Mouse (Mus musculus) forebrain, postnatal 0 days (tissue): ENCODE measurements around the gene Col25a1. TPM values are rescaled to one million over a fixed set of nuclear protein-coding genes. Genes with fewer than 3 reads are reported as not detected.

ENCODE experiments used
- ATAC-seq: fragments of 200-750 bp; cut with Nextera tagmentation; 2 replicates; pipeline ENCODE4 v1.8.0; 2017; ENCODE audit warnings: mild to moderate bottlenecking, moderate library complexity
- DNase-seq: peaks from one replicate; pipeline ENCODE4 v3.0.0-alpha.2; 2015
- H3K27ac ChIP-seq: fragments of 300-500 bp; sonication (generic); 2 replicates; pipeline ENCODE4 v1.5.1; 2014; ENCODE audit warnings: low read depth, mild to moderate bottlenecking, antibody characterized with exemption, low read length, moderate library complexity, mixed read lengths
- H3K27me3 ChIP-seq: fragments of 300-500 bp; sonication (generic); 2 replicates; pipeline ENCODE4 v1.6.1; 2014; ENCODE audit warnings: mild to moderate bottlenecking, low read length, mixed read lengths; ENCODE audit not compliant: insufficient read depth
- H3K36me3 ChIP-seq: fragments of 300-500 bp; sonication (generic); 2 replicates; pipeline ENCODE4 v1.6.1; 2014; ENCODE audit warnings: mild to moderate bottlenecking, moderate library complexity; ENCODE audit not compliant: insufficient read depth
- H3K4me1 ChIP-seq: fragments of 300-500 bp; sonication (generic); 2 replicates; pipeline ENCODE4 v1.6.1; 2014; ENCODE audit warnings: antibody characterized with exemption; ENCODE audit not compliant: insufficient read depth
- H3K4me2 ChIP-seq: fragments of 300-500 bp; sonication (generic); 2 replicates; pipeline ENCODE4 v1.6.1; 2014; ENCODE audit warnings: low read depth, mild to moderate bottlenecking, moderate library complexity
- H3K4me3 ChIP-seq: fragments of 300-500 bp; sonication (generic); 2 replicates; pipeline ENCODE4 v1.5.1; 2014; ENCODE audit warnings: low read depth, low read length, mixed read lengths
- H3K9ac ChIP-seq: fragments of 300-500 bp; sonication (generic); 2 replicates; pipeline ENCODE4 v1.6.1; 2014; ENCODE audit warnings: mild to moderate bottlenecking
- H3K9me3 ChIP-seq: fragments of 300-500 bp; sonication (generic); 2 replicates; pipeline ENCODE4 v1.6.1; 2016; ENCODE audit warnings: low read length
- CTCF ChIP-seq: sonication (generic); IDR thresholded peaks from 2 replicates; pipeline ENCODE4 v1.5.1; 2016; ENCODE audit warnings: antibody characterized with exemption, control low read depth, low read depth
- WGBS: fragments of 180-500 bp; shearing (Covaris S2); extraction: QIAGEN DNeasy Blood & Tissue Kit; methylation state at CpG from one replicate; pipeline ENCODE4 v1.1.7; 2014; 5-methylcytosine and 5-hydroxymethylcytosine counted together
- polyA plus RNA-seq: library from polyadenylated mRNA; unstranded; fragments of >200 nt; fragmentation: Nextera tagmentation; extraction: Ambion mirVana; gene quantifications from 2 replicates; pipeline ENCODE4 v1.2.1, GENCODE M21; 2015
- total RNA-seq: library from RNA; depleted of rRNA; stranded (reverse); fragments of >200 nt; gene quantifications from 2 replicates; pipeline ENCODE4 v1.2.3, GENCODE M21; 2014

The Col25a1 gene
- total and polyA plus RNA-seq, 2 experiments from 2014 or later: 5.7 to 23.7 TPM

GRCm38 (mm10) chr3:130389261-130389975 lies 258.1 kb downstream of the Col25a1 start:
- H3K4me2 ChIP-seq: no peak overlapping the region
- H3K4me1 ChIP-seq: no peaks in the 10 kb centered on the region
- H3K36me3 ChIP-seq: no peaks in the 10 kb centered on the region
- TF ChIP-seq CTCF: no peak
- DNase-seq (no peak), ATAC-seq (no peak)
- H3K4me3 ChIP-seq: no peak overlapping the region
- no peaks in the 10 kb centered on the region for H3K9me3 ChIP-seq
- H3K9ac ChIP-seq: no peak overlapping the region
- WGBS: 85% methylated on average over 14 of the region's 14 CpGs
- H3K27ac ChIP-seq: no peak overlapping the region
- no peaks in the 10 kb centered on the region for H3K27me3 ChIP-seq

- no peak for TF ChIP-seq CTCF
- no peaks in the 10 kb centered on the region for H3K4me1 ChIP-seq
- H3K9me3 ChIP-seq: no peaks in the 10 kb centered on the region
- H3K9ac ChIP-seq: no peak overlapping the region
- H3K4me3 ChIP-seq: no peak overlapping the region
- no peak overlapping the region for H3K4me2 ChIP-seq
- no peaks in the 10 kb centered on the region for H3K27me3 ChIP-seq
- DNase-seq: no peak
- no peak overlapping the region for H3K27ac ChIP-seq
- H3K36me3 ChIP-seq: no peaks in the 10 kb centered on the region
- no peak for ATAC-seq
Observed at GRCm38 (mm10) chr3:130396636-130397035, 265.3 kb downstream of the Col25a1 start.

- no peak overlapping the region for H3K9ac ChIP-seq
- no peaks in the 10 kb centered on the region for H3K27me3 ChIP-seq
- WGBS: 54% methylated on average over 13 of the region's 13 CpGs
- ATAC-seq (peak; percentile 71), DNase-seq (peak; percentile 44)
- no peaks in the 10 kb centered on the region for H3K36me3 ChIP-seq
- H3K4me1 ChIP-seq: no peaks in the 10 kb centered on the region
- H3K27ac ChIP-seq: no peak overlapping the region
- H3K4me3 ChIP-seq: no peak overlapping the region
- TF ChIP-seq CTCF: no peak
- H3K4me2 ChIP-seq: peak overlapping the region; percentile 21; the same call in 1 of the 2 replicates
- no peaks in the 10 kb centered on the region for H3K9me3 ChIP-seq
Observed at GRCm38 (mm10) chr3:130400716-130401559, 269.6 kb downstream of the Col25a1 start.

- no peaks in the 10 kb centered on the region for H3K27me3 ChIP-seq
- DNase-seq (no peak), ATAC-seq (no peak)
- H3K36me3 ChIP-seq: no peaks in the 10 kb centered on the region
- H3K4me1 ChIP-seq: no peaks in the 10 kb centered on the region
- no peak overlapping the region for H3K4me3 ChIP-seq
- H3K9me3 ChIP-seq: no peaks in the 10 kb centered on the region
- no peak overlapping the region for H3K9ac ChIP-seq
- WGBS: 37% methylated on average over 1 of the region's 1 CpGs
- no peak for TF ChIP-seq CTCF
- no peak overlapping the region for H3K4me2 ChIP-seq
- H3K27ac ChIP-seq: no peak overlapping the region
Observed at GRCm38 (mm10) chr3:130401560-130401852, 270.2 kb downstream of the Col25a1 start.

GRCm38 (mm10) chr3:130404525-130405409 lies 273.5 kb downstream of the Col25a1 start:
- Histone ChIP-seq H3K4me3 (no peak overlapping the region), H3K9me3 (no peaks in the 10 kb centered on the region), H3K4me2 (no peak overlapping the region), H3K36me3 (no peaks in the 10 kb centered on the region), H3K27ac (no peak overlapping the region), H3K9ac (no peak overlapping the region), H3K27me3 (no peaks in the 10 kb centered on the region), H3K4me1 (no peaks in the 10 kb centered on the region)
- DNase-seq (no peak), ATAC-seq (peak; percentile 30; the same call in 1 of the 2 replicates)
- WGBS: 14% methylated on average over 8 of the region's 8 CpGs
- no peak for TF ChIP-seq CTCF

GRCm38 (mm10) chr3:130407201-130407600 lies 275.9 kb downstream of the Col25a1 start:
- H3K4me1 ChIP-seq: no peaks in the 10 kb centered on the region
- ATAC-seq: no peak
- no peak overlapping the region for H3K4me2 ChIP-seq
- no peaks in the 10 kb centered on the region for H3K36me3 ChIP-seq
- 73% methylated on average over 6 of the region's 6 CpGs for WGBS
- no peak for TF ChIP-seq CTCF
- no peaks in the 10 kb centered on the region for H3K27me3 ChIP-seq
- H3K9ac ChIP-seq: no peak overlapping the region
- H3K27ac ChIP-seq: no peak overlapping the region
- DNase-seq: no peak
- H3K4me3 ChIP-seq: no peak overlapping the region
- no peaks in the 10 kb centered on the region for H3K9me3 ChIP-seq
